Mouse (Mus musculus): ENCODE measurements at regions not wholly inside any gene's neighbourhood (a gene's known extent, or its start where the extent isn't known, plus 50 kb on each side); places are given as distances from the start of the nearest gene placed in this dataset.

GRCm38 (mm10) chr13:53707548-53707947 lies 234.7 kb upstream of the Msx2 start:
- DNase-seq (ENCODE audit: low spot score in 2 of 2) = no peak

DNA sequence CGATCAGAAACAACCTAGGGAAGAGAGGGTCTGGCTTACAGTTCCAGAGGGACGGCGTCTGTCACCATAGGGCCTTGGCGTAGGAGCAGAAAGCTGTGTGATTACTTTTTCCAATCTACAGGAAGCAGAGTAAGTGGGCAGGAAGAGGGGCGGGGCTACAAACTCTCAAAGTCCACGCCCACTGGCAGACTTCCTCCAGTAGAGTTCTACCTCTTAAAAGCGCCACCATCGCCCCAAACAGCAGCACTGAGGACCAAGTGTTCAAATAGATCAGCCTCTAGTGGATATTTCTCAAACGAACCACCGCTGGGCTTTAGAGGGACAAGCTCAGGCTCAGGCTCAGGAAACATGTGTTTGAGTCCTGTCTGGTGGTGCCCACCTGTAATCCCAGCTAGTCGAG lies 231.2 kb upstream of the Msx2 start:
- DNase-seq (ENCODE audit: low spot score in 2 of 2) = no peak

DNA sequence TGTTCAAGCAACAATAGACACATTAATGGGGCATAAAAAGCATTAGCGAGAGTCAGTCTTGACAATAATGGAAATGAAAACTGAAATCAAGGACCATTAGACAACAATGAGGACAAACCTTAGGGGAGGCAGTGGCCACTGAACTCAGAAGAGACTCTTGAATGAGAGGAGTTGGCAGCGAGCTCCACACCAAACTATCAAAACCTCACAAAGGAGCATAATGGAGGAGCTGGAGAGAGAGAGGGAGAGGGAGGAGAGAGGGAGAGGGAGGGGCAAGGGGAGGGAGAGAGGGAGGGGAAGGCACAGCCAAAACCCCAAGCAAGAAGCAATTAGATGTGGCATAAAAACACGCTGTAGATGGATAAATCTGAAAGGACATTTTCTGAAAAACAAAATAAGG lies 227.4 kb upstream of the Msx2 start:
- DNase-seq (ENCODE audit: low spot score in 2 of 2) = no peak

- no peak for DNase-seq (ENCODE audit: low spot score in 2 of 2)
These were observed 225.1 kb upstream of the Msx2 start for GRCm38 (mm10) chr13:53697954-53698353.

GRCm38 (mm10) chr13:53695385-53695784 lies 222.5 kb upstream of the Msx2 start:
- no peak for DNase-seq (ENCODE audit: low spot score in 2 of 2)

DNA sequence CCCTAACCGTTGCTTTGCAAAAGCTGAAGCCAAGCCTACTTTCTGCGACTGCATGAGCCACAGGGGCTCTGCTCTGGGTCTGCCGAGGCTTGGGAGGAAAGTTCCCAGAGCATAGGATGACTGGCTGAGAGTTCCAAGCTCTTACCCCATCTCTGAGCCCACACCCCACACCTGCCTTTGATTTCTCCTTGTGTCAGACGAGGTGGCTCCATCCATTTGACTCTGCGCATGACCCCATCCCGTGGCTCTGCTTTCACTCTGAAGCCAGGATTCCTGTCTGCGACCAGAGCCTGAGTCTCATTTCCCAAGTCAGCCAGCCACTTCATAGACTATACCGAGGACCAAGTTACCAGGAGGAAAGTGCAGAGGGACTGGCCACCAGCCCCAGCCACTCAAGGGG lies 216.1 kb upstream of the Msx2 start:
- no peak for DNase-seq (ENCODE audit: low spot score in 2 of 2)

GRCm38 (mm10) chr13:53688489-53688888 lies 215.6 kb upstream of the Msx2 start:
- DNase-seq (ENCODE audit: low spot score in 2 of 2) = peak in 1 of 2 experiments; percentile 14

- no peak for DNase-seq (ENCODE audit: low spot score in 2 of 2)
These were observed 211.6 kb upstream of the Msx2 start for GRCm38 (mm10) chr13:53684498-53684897.

GRCm38 (mm10) chr13:53677187-53677586 lies 204.3 kb upstream of the Msx2 start:
- no peak for DNase-seq (ENCODE audit: low spot score in 2 of 2)

DNA sequence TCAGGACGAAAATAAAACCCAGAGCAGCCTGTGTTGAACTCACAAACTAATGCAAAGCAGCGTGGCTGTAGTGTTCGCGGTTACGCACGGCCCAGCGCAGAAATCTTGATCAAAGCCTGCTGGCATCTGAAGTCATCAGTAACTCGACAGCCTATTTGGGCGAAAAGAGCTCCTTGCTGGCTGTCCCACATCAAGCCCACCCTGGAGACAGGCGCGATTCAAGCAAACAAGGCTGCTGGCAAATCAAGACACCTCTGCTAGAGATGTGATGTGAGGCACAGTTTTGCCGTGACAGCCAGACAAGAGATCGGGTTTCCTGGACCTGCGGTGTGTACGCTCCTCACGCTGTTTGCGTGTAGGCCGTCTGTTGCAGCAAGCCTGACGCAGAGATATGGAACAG lies 197.5 kb upstream of the Msx2 start:
- no peak for DNase-seq (ENCODE audit: low spot score in 2 of 2)

DNA sequence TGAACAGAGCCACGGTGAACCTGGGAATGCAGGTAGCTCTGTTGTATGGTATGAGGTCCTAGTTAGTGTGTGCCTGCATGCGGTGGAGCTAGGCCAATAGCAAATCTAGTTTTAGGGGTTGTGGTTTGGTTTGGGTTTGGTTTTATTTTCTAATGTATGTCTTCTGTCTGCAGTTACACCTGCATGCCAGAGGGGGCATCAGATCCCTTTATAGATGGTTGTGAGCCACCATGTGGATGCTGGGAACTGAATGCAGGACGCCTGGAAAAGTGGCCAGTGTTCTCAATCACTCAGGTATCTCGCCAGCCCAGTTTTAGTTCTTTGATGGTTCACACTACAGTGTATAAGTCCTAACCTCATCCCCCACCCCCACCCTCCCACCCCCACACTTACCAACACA lies 194.6 kb upstream of the Msx2 start:
- DNase-seq (ENCODE audit: low spot score in 2 of 2) = no peak

DNA sequence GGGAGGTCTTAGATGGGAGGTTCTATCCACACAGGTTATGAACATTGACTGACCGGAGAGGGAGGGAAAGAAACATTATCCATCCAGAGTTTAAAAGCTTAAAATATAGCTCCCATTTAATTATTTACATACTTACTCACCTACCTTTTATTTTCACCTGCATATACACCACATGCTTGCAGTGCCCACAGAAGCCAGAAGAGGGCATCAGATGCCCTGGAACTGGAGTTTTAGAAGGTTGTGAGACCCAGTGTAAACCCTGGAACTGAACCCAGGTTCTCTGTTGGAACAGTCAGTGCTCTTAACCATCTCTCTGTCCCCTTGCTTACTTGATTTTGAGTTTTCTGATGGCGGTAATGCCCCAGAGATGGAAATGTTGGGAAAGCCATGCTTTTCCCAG lies 192.7 kb upstream of the Msx2 start:
- no peak for DNase-seq (ENCODE audit: low spot score in 2 of 2)

DNA sequence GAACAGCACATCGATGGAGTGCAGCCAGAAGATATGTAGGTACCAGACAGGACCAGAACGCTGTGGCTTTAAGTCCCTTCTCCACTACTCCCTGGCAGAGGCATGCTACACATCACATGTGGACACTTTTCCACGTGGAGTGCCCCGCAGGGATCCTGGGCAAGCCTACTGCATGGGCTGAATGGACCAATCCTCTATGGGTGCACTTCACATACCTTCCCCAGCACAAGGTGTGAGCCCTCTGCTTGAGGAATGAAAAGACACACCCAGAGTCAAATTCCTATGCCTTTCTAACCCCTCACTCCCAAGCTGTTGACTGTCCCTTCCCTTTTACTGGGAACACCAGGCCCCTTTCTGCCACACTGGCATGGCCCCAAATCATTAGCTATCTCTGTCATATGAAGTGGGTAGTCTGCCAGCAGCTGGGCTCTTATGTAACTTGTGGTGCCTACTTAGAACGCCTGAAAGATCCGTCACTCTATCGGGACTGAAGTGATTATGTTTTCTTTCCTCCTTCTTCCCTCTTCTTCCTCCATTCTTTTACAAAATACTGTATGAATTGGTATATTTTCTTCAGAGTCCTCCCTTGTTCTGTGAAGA lies 191.9 kb upstream of the Msx2 start:
- DNase-seq (ENCODE audit: low spot score in 2 of 2) = no peak

DNA sequence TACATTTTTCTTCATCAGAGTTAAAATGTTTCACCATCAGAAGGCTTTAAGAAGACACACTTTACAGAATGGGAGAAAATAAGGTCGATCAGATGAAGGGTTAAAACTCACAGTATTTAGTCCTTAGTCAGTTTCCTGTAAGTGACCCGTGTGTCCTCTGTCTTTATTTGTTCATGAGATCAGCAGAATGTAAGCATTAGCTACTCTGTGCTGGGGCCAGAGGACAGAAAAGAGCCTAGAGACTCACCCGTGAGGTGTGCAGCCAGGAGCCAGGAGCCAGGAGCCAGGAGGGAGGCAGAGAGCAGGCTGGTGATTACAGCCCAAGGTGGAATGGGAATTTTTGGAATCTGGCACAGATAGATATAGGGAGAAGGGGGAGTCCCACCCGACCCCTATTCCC lies 180.0 kb upstream of the Msx2 start:
- no peak for DNase-seq (ENCODE audit: low spot score in 2 of 2)

GRCm38 (mm10) chr13:53648353-53648752 lies 175.5 kb upstream of the Msx2 start:
- DNase-seq (ENCODE audit: low spot score in 2 of 2) = no peak

DNA sequence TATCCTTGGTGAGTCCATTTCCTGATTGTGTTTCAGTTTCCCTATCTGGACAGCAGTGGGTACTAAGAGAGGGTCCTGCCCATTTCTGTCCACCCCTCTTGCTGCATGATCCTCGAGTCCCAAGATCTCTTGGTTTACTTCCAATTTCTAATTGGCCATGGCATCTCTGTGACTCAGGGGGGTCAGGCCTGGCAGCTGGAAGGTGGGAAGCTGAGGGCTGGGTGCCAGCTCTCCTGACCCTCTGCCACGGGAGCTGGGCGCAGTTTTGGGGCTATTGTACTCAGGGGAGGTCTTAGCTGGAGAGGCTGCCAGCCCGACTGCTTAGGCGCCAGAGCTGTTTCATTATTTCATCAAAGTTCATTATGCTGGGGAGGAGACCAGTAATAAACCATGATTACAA lies 169.7 kb upstream of the Msx2 start:
- DNase-seq (ENCODE audit: low spot score in 2 of 2) = no peak

- no peak for DNase-seq (ENCODE audit: low spot score in 2 of 2)
These were observed 166.7 kb upstream of the Msx2 start for GRCm38 (mm10) chr13:53639584-53639983.

GRCm38 (mm10) chr13:53639115-53639514 lies 166.2 kb upstream of the Msx2 start:
- no peak for DNase-seq (ENCODE audit: low spot score in 2 of 2)

DNA sequence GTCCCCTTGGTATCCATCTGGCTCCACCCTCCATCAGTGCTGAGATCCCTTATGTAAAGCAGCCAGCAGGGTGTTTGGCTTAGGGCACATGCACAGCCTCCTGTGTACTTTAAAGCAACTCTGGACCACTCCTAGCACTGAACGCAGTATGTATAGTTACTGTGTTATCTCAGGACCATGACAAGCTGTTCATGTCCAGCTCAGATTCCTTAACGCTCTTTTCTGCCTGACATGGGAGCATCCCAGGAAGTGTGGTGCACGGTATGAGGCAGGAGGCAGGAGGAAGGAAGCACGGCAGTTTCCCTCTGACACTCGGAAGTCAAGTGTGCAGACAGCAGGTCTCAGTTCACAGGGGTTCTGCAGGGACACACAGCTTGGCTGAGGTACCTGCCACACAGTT lies 163.1 kb upstream of the Msx2 start:
- DNase-seq (ENCODE audit: low spot score in 2 of 2) = no peak

GRCm38 (mm10) chr13:53634637-53635203 lies 161.8 kb upstream of the Msx2 start:
- no peak for DNase-seq (ENCODE audit: low spot score in 2 of 2)

DNA sequence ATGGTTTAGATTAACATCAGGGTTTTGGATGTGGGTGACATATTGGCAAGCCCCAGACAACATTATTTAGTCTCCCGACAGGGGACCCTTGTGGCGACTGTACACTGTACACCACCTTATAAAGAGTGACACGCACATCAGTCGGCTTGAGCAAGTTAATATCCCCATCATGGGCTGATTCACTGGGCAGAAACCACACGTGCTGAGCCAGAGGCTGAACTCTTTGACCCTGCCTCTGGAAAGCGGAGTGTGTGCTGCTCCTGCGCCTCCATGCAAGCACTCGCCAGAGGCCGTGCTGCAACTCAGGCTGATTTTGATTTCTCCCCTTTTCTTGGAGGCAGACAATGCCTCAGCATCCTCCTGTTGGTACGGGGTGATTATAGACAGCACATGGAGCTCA lies 125.2 kb upstream of the Msx2 start:
- DNase-seq (ENCODE audit: low spot score in 2 of 2) = no peak

GRCm38 (mm10) chr13:53596871-53597800 lies 124.3 kb upstream of the Msx2 start:
- DNase-seq (ENCODE audit: low spot score in 2 of 2) = no peak

- no peak for DNase-seq (ENCODE audit: low spot score in 2 of 2)
These were observed 119.9 kb upstream of the Msx2 start for GRCm38 (mm10) chr13:53592755-53593154.
